Mouse (Mus musculus) cerebellum, adult 2 months (tissue): ENCODE data around the gene Pde6d.

Experiments used
- CTCF ChIP-seq: fragments of 200-500 bp; IDR thresholded peaks from 2 replicates; pipeline ENCODE4 v1.5.1; 2011; ENCODE audit warnings: low read depth, mild to moderate bottlenecking, control low read depth, low read length, moderate library complexity, borderline replicate concordance; ENCODE audit not compliant: insufficient read depth
- POLR2A ChIP-seq: fragments of 200-500 bp; IDR thresholded peaks from 2 replicates; pipeline ENCODE4 v1.6.1; 2011; ENCODE audit warnings: low read length, control low read depth, borderline replicate concordance; ENCODE audit not compliant: insufficient read depth

GRCm38 (mm10) chr1:86583709-86584108, 1.3 kb upstream of the Pde6d start:
- TF ChIP-seq CTCF (no peak), POLR2A (no peak)
